Mouse (Mus musculus): Measurements from ENCODE around the gene Spag9. TPM values are rescaled to one million over a fixed set of nuclear protein-coding genes. Genes with fewer than 3 reads are reported as not detected.
A peak's percentile ranks its signal among the peaks of the same experiment; 100 is the strongest.
"Not testable (repeated sequence)": the region's sequence is repeated elsewhere in the genome, so short reads cannot be mapped to it uniquely, and the experiment has no call there.

Spag9 gene
- polyA plus RNA-seq, 1 experiment: 19.1 TPM

- 0 out of 2 replicates have a peak, but pooled peaks cover 2% of the 10 kb centered on the region for H3K4me1 ChIP-seq (ENCODE audit: control insufficient read depth, insufficient read depth, low read length)
- 78% methylated on average over 2 of the region's 2 CpGs for WGBS
- H3K4me3 ChIP-seq (ENCODE audit: insufficient read depth, low read depth, low read length): no peak overlapping the region
- no peak overlapping the region for H3K27ac ChIP-seq (ENCODE audit: insufficient read depth, low read depth, low read length)
- no peak for DNase-seq
- H3K36me3 ChIP-seq (ENCODE audit: control insufficient read depth, insufficient read depth, low read length): peaks cover 4% of the 10 kb centered on the region
- no peak for TF ChIP-seq CTCF (conservative IDR thresholded peaks at IDR 0.05; ENCODE audit: insufficient read depth, insufficient read length, low read depth, low read length)
- no peak for TF ChIP-seq POLR2A (IDR thresholded peaks at IDR 0.05; ENCODE audit: low read depth, low read length)
- no peaks in the 10 kb centered on the region for H3K27me3 ChIP-seq (replicated peaks; ENCODE audit: control insufficient read depth, insufficient read depth, low read length)
Observed at GRCm38 (mm10) chr11:94047288-94047687, 51.4 kb downstream of the Spag9 start.

GRCm38 (mm10) chr11:94054176-94054575 lies 58.3 kb downstream of the Spag9 start:
- H3K27me3 ChIP-seq (replicated peaks; ENCODE audit: control insufficient read depth, insufficient read depth, low read length): no peaks in the 10 kb centered on the region
- no peak for DNase-seq
- H3K36me3 ChIP-seq (ENCODE audit: control insufficient read depth, insufficient read depth, low read length): peaks cover 3% of the 10 kb centered on the region
- no peak overlapping the region for H3K27ac ChIP-seq (ENCODE audit: insufficient read depth, low read depth, low read length)
- H3K4me1 ChIP-seq (ENCODE audit: control insufficient read depth, insufficient read depth, low read length): no peaks in the 10 kb centered on the region
- 95% methylated on average over 3 of the region's 3 CpGs for WGBS
- H3K4me3 ChIP-seq (ENCODE audit: insufficient read depth, low read depth, low read length): no peak overlapping the region
- TF ChIP-seq CTCF (conservative IDR thresholded peaks at IDR 0.05; ENCODE audit: insufficient read depth, insufficient read length, low read depth, low read length) (no peak), POLR2A (IDR thresholded peaks at IDR 0.05; ENCODE audit: low read depth, low read length) (no peak)

- no peak for DNase-seq
- no peak for TF ChIP-seq CTCF (conservative IDR thresholded peaks at IDR 0.05; ENCODE audit: insufficient read depth, insufficient read length, low read depth, low read length)
- no peak for TF ChIP-seq POLR2A (IDR thresholded peaks at IDR 0.05; ENCODE audit: low read depth, low read length)
- WGBS: 84% methylated on average over 3 of the region's 3 CpGs
Observed at GRCm38 (mm10) chr11:94054901-94055300, 59.0 kb downstream of the Spag9 start.

GRCm38 (mm10) chr11:94063941-94064340 lies 68.0 kb downstream of the Spag9 start:
- no peaks in the 10 kb centered on the region for H3K27me3 ChIP-seq (replicated peaks; ENCODE audit: control insufficient read depth, insufficient read depth, low read length)
- no peak for DNase-seq
- H3K27ac ChIP-seq (ENCODE audit: insufficient read depth, low read depth, low read length): no peak overlapping the region
- H3K4me1 ChIP-seq (ENCODE audit: control insufficient read depth, insufficient read depth, low read length): no peaks in the 10 kb centered on the region
- TF ChIP-seq CTCF (conservative IDR thresholded peaks at IDR 0.05; ENCODE audit: insufficient read depth, insufficient read length, low read depth, low read length) (no peak), POLR2A (IDR thresholded peaks at IDR 0.05; ENCODE audit: low read depth, low read length) (no peak)
- WGBS: 95% methylated on average over 5 of the region's 5 CpGs
- peaks cover 7% of the 10 kb centered on the region for H3K36me3 ChIP-seq (ENCODE audit: control insufficient read depth, insufficient read depth, low read length)
- no peak overlapping the region for H3K4me3 ChIP-seq (ENCODE audit: insufficient read depth, low read depth, low read length)

More at GRCm38 (mm10) chr11:94054901-94055300, 59.0 kb downstream of the Spag9 start:
- Histone ChIP-seq H3K27ac (ENCODE audit: insufficient read depth, low read depth, low read length) (no peak overlapping the region), H3K4me1 (ENCODE audit: control insufficient read depth, insufficient read depth, low read length) (no peaks in the 10 kb centered on the region), H3K4me3 (ENCODE audit: insufficient read depth, low read depth, low read length) (no peak overlapping the region), H3K36me3 (ENCODE audit: control insufficient read depth, insufficient read depth, low read length) (no peaks in the 10 kb centered on the region; the same call in 1 of the 2 replicates), H3K27me3 (replicated peaks; ENCODE audit: control insufficient read depth, insufficient read depth, low read length) (no peaks in the 10 kb centered on the region)

GRCm38 (mm10) chr11:94070455-94070854 lies 74.6 kb downstream of the Spag9 start:
- 75% methylated on average over 2 of the region's 2 CpGs for WGBS
- Histone ChIP-seq H3K27ac (ENCODE audit: insufficient read depth, low read depth, low read length) (no peak overlapping the region), H3K27me3 (replicated peaks; ENCODE audit: control insufficient read depth, insufficient read depth, low read length) (no peaks in the 10 kb centered on the region), H3K4me3 (ENCODE audit: insufficient read depth, low read depth, low read length) (no peak overlapping the region), H3K4me1 (ENCODE audit: control insufficient read depth, insufficient read depth, low read length) (no peaks in the 10 kb centered on the region), H3K36me3 (ENCODE audit: control insufficient read depth, insufficient read depth, low read length) (peaks cover 15% of the 10 kb centered on the region; the same call in 1 of the 2 replicates)
- no peak for DNase-seq
- no peak for TF ChIP-seq CTCF (conservative IDR thresholded peaks at IDR 0.05; ENCODE audit: insufficient read depth, insufficient read length, low read depth, low read length)
- no peak for TF ChIP-seq POLR2A (IDR thresholded peaks at IDR 0.05; ENCODE audit: low read depth, low read length)

- Histone ChIP-seq H3K27me3 (replicated peaks; ENCODE audit: control insufficient read depth, insufficient read depth, low read length) (no peaks in the 10 kb centered on the region), H3K36me3 (ENCODE audit: control insufficient read depth, insufficient read depth, low read length) (peaks cover 13% of the 10 kb centered on the region; the same call in 1 of the 2 replicates), H3K4me3 (ENCODE audit: insufficient read depth, low read depth, low read length) (no peak overlapping the region), H3K4me1 (ENCODE audit: control insufficient read depth, insufficient read depth, low read length) (no peaks in the 10 kb centered on the region), H3K27ac (ENCODE audit: insufficient read depth, low read depth, low read length) (no peak overlapping the region)
- 80% methylated on average over 4 of the region's 4 CpGs for whole genome bisulfite sequencing
- TF ChIP-seq POLR2A (IDR thresholded peaks at IDR 0.05; ENCODE audit: low read depth, low read length) (no peak), CTCF (conservative IDR thresholded peaks at IDR 0.05; ENCODE audit: insufficient read depth, insufficient read length, low read depth, low read length) (peak; percentile 53)
- peak; percentile 21 for DNase-seq
Observed at GRCm38 (mm10) chr11:94073283-94073682, 77.4 kb downstream of the Spag9 start.

- 82% methylated on average over 2 of the region's 2 CpGs for WGBS
- DNase-seq: peak; percentile 72
- peaks cover 25% of the 10 kb centered on the region for H3K36me3 ChIP-seq (ENCODE audit: control insufficient read depth, insufficient read depth, low read length)
- not testable (repeated sequence) for H3K27me3 ChIP-seq (replicated peaks; ENCODE audit: control insufficient read depth, insufficient read depth, low read length); H3K27ac ChIP-seq (ENCODE audit: insufficient read depth, low read depth, low read length); H3K4me1 ChIP-seq (ENCODE audit: control insufficient read depth, insufficient read depth, low read length); H3K4me3 ChIP-seq (ENCODE audit: insufficient read depth, low read depth, low read length)
Observed at GRCm38 (mm10) chr11:94086966-94087365, 91.1 kb downstream of the Spag9 start.

- no peak for DNase-seq
- Histone ChIP-seq H3K27ac (ENCODE audit: insufficient read depth, low read depth, low read length) (no peak overlapping the region), H3K4me1 (ENCODE audit: control insufficient read depth, insufficient read depth, low read length) (no peaks in the 10 kb centered on the region), H3K36me3 (ENCODE audit: control insufficient read depth, insufficient read depth, low read length) (peaks cover 25% of the 10 kb centered on the region), H3K4me3 (ENCODE audit: insufficient read depth, low read depth, low read length) (no peak overlapping the region), H3K27me3 (replicated peaks; ENCODE audit: control insufficient read depth, insufficient read depth, low read length) (no peaks in the 10 kb centered on the region)
- 76% methylated on average over 4 of the region's 4 CpGs for WGBS
- TF ChIP-seq CTCF (conservative IDR thresholded peaks at IDR 0.05; ENCODE audit: insufficient read depth, insufficient read length, low read depth, low read length) (no peak), POLR2A (IDR thresholded peaks at IDR 0.05; ENCODE audit: low read depth, low read length) (no peak)
Observed at GRCm38 (mm10) chr11:94090496-94090895, 94.6 kb downstream of the Spag9 start.

All from kidney, adult 2 months (tissue).